ENCODE assay signal across 10 mouse cellular contexts in genomic region chr5:34251794-34252193, GRCm38 (mm10). TPM values are rescaled to one million over a fixed set of nuclear protein-coding genes. Genes with fewer than 3 reads are reported as not detected.
DNase-seq lines count a peak whose midpoint lies in the region; ATAC-seq lines count a peak whose summit lies in the region.
"Had no signal": no experiment of that assay in that cellular context is flagged by ENCODE, and none has a peak within 500 bp of the region (broad histone marks: within the 10 kb centered on the region; RNA-seq: fewer than 3 reads in every experiment).

No protein-coding gene starts in this region.

- no peak overlapping the region for H3K4me2 ChIP-seq in embryonic facial prominence, embryonic 12.5 days (replicated peaks)
- H3K4me2 ChIP-seq in intestine, embryonic 15.5 days (replicated peaks), result no peak overlapping the region
- H3K4me2 ChIP-seq: limb, embryonic 15.5 days had no signal

- ATAC-seq in embryonic facial prominence, embryonic 12.5 days (ENCODE audit: insufficient number of reproducible peaks, insufficient read depth, low FRiP score, low TSS enrichment), result no peak
- 0 out of 2 replicates have a peak, but pooled peaks have one; percentile 12 for ATAC-seq in intestine, embryonic 15.5 days

- peak; percentile 38 for DNase-seq in ovary, postnatal 36 days (ENCODE audit: low spot score)
- DNase-seq in ovary, postnatal 14 days (ENCODE audit: low spot score), result no peak
- peak; percentile 70 for DNase-seq in testis, postnatal 14 days (ENCODE audit: low spot score)
- no peak for DNase-seq in cerebellum, adult 8-10 months
- no peak for DNase-seq in layer of hippocampus, adult 8-10 months (ENCODE audit: low spot score in 2 of 2)
- DNase-seq: kidney, adult 8-10 months; right cerebral cortex, postnatal 14 days had no signal

- 27% methylated on average over 4 of the region's 4 CpGs for WGBS in embryonic facial prominence, embryonic 12.5 days
- 27% methylated on average over 4 of the region's 4 CpGs for WGBS in intestine, embryonic 15.5 days

- no peaks in the 10 kb centered on the region for H3K27me3 ChIP-seq in embryonic facial prominence, embryonic 12.5 days
- H3K27me3 ChIP-seq in intestine, embryonic 15.5 days (replicated peaks), result no peaks in the 10 kb centered on the region
- H3K27me3 ChIP-seq: limb, embryonic 15.5 days had no signal

- 0 out of 2 replicates have a peak overlapping the region, but pooled peaks have one; percentile 36 for H3K27ac ChIP-seq in embryonic facial prominence, embryonic 12.5 days
- H3K27ac ChIP-seq in intestine, embryonic 15.5 days, result no peak overlapping the region
- H3K27ac ChIP-seq: limb, embryonic 15.5 days had no signal

- no peak overlapping the region for H3K9ac ChIP-seq in embryonic facial prominence, embryonic 12.5 days
- H3K9ac ChIP-seq in intestine, embryonic 15.5 days, result no peak overlapping the region
- H3K9ac ChIP-seq: limb, embryonic 15.5 days had no signal

- peaks cover 21% of the 10 kb centered on the region for H3K4me1 ChIP-seq in embryonic facial prominence, embryonic 12.5 days
- peaks cover 12% of the 10 kb centered on the region for H3K4me1 ChIP-seq in intestine, embryonic 15.5 days (replicated peaks)

- H3K9me3 ChIP-seq in embryonic facial prominence, embryonic 12.5 days, result no peaks in the 10 kb centered on the region
- H3K9me3 ChIP-seq in intestine, embryonic 15.5 days, result no peaks in the 10 kb centered on the region
- H3K9me3 ChIP-seq: limb, embryonic 15.5 days had no signal

- H3K4me3 ChIP-seq in embryonic facial prominence, embryonic 12.5 days, result no peak overlapping the region
- no peak overlapping the region for H3K4me3 ChIP-seq in intestine, embryonic 15.5 days (replicated peaks)
- H3K4me3 ChIP-seq: limb, embryonic 15.5 days had no signal

- H3K36me3 ChIP-seq in embryonic facial prominence, embryonic 12.5 days, result no peaks in the 10 kb centered on the region
- no peaks in the 10 kb centered on the region for H3K36me3 ChIP-seq in intestine, embryonic 15.5 days
- H3K36me3 ChIP-seq: limb, embryonic 15.5 days had no signal

RNA-seq across cellular contexts. Expression of gene Zfyve28, which starts 36.5 kb away (rescaled TPM):
- polyA plus RNA-seq in embryonic facial prominence, embryonic 12.5 days (2016; fragmentation: Nextera tagmentation; extraction: Ambion mirVana), result 1.5 and 2.4 TPM in 2 replicates
- polyA plus RNA-seq in intestine, embryonic 15.5 days (2015; fragmentation: Nextera tagmentation; extraction: Ambion mirVana), result 0.47 and 0.65 TPM in 2 replicates
- 10 to 100 TPM; 32.5 to 37.0 (median 33.5) TPM for total RNA-seq in layer of hippocampus, adult 8-10 months (2022)

RNA-seq across cellular contexts. Expression of gene Cfap99, which starts 36.6 kb away (rescaled TPM):
- not detected in 2 replicates for polyA plus RNA-seq in embryonic facial prominence, embryonic 12.5 days (2016; fragmentation: Nextera tagmentation; extraction: Ambion mirVana)
- polyA plus RNA-seq in intestine, embryonic 15.5 days (2015; fragmentation: Nextera tagmentation; extraction: Ambion mirVana), result not detected in 2 replicates
- under 1 TPM; 0.52 to 0.85 (median 0.74) TPM for total RNA-seq in layer of hippocampus, adult 8-10 months (2022)
- polyA plus RNA-seq: limb, embryonic 15.5 days had no signal

Comparison
In these comparisons a context has a peak if more than half of its experiments do, and no peak if none do; other contexts are left out.
1. DNase-seq: peak in ovary, postnatal 36 days (single experiment) and testis, postnatal 14 days (single experiment); none in ovary, postnatal 14 days (single experiment), cerebellum, adult 8-10 months (single experiment) and layer of hippocampus, adult 8-10 months (0 of 2).